Mouse (Mus musculus) liver, embryonic 13.5 days (tissue): ENCODE results near the gene Sds. TPM values are rescaled to one million over a fixed set of nuclear protein-coding genes. Genes with fewer than 3 reads are reported as not detected.
A peak's percentile ranks its signal among the peaks of the same experiment; 100 is the strongest.

Experiments
- ATAC-seq: fragments of 200-750 bp; cut with Nextera tagmentation; 2 replicates; pipeline ENCODE4 v1.8.0; 2017; ENCODE audit warnings: low read depth, mild to moderate bottlenecking, moderate number of reproducible peaks, moderate library complexity
- DNase-seq: peaks from one replicate; pipeline ENCODE4 v3.0.0; 2022
- H3K27ac ChIP-seq: fragments of 300-500 bp; sonication (generic); 2 replicates; pipeline ENCODE4 v1.5.1; 2015; ENCODE audit warnings: moderate library complexity, mild to moderate bottlenecking, inconsistent platforms
- H3K27me3 ChIP-seq: fragments of 300-500 bp; sonication (generic); 2 replicates; pipeline ENCODE4 v1.6.1; 2015; ENCODE audit warnings: mild to moderate bottlenecking, inconsistent platforms
- H3K36me3 ChIP-seq: fragments of 300-500 bp; sonication (generic); 2 replicates; pipeline ENCODE4 v1.6.1; 2015; ENCODE audit warnings: mild to moderate bottlenecking, inconsistent platforms
- H3K4me1 ChIP-seq: fragments of 300-500 bp; sonication (generic); replicated peaks from 2 replicates; pipeline ENCODE4 v1.6.1; 2015; ENCODE audit warnings: inconsistent platforms
- H3K4me2 ChIP-seq: fragments of 300-500 bp; sonication (generic); 2 replicates; pipeline ENCODE4 v1.6.1; 2015; ENCODE audit warnings: inconsistent platforms, mild to moderate bottlenecking, moderate library complexity
- H3K4me3 ChIP-seq: fragments of 300-500 bp; sonication (generic); replicated peaks from 2 replicates; pipeline ENCODE4 v1.5.1; 2015; ENCODE audit warnings: mild to moderate bottlenecking, inconsistent platforms
- H3K9ac ChIP-seq: fragments of 300-500 bp; sonication (generic); 2 replicates; pipeline ENCODE4 v1.6.1; 2015; ENCODE audit warnings: mild to moderate bottlenecking, inconsistent platforms
- H3K9me3 ChIP-seq: fragments of 300-500 bp; sonication (generic); replicated peaks from 2 replicates; pipeline ENCODE4 v1.6.1; 2016; ENCODE audit warnings: inconsistent platforms
- WGBS: fragments of 180-500 bp; shearing (Covaris S2); methylation state at CpG from one replicate; pipeline ENCODE4 v1.1.7; 2015; ENCODE audit not compliant: insufficient replicate concordance; 5-methylcytosine and 5-hydroxymethylcytosine counted together
- polyA plus RNA-seq: library from polyadenylated mRNA; unstranded; fragments of >200 nt; fragmentation: Nextera tagmentation; extraction: Ambion mirVana; gene quantifications from 2 replicates; pipeline ENCODE4 v1.2.1, GENCODE M21; 2015

Gene Sds
- polyA plus RNA-seq, 1 experiment from 2014 or later: not detected

- Histone ChIP-seq H3K27ac (no peak overlapping the region), H3K36me3 (no peaks in the 10 kb centered on the region), H3K27me3 (peaks cover 100% of the 10 kb centered on the region), H3K4me1 (peaks cover 3% of the 10 kb centered on the region), H3K4me2 (no peak overlapping the region), H3K4me3 (0 out of 2 replicates have a peak overlapping the region, but pooled peaks have one; percentile 38), H3K9ac (no peak overlapping the region), H3K9me3 (no peaks in the 10 kb centered on the region)
- under 1% methylated on average over 44 of the region's 44 CpGs for WGBS
- ATAC-seq (no peak), DNase-seq (no peak)
Observed at GRCm38 (mm10) chr5:120435006-120435681, 41.2 kb upstream of the Sds start.

- Histone ChIP-seq H3K9ac (no peak overlapping the region), H3K4me2 (peak overlapping the region; percentile 51), H3K9me3 (no peaks in the 10 kb centered on the region), H3K27me3 (peaks cover 100% of the 10 kb centered on the region), H3K27ac (no peak overlapping the region), H3K36me3 (no peaks in the 10 kb centered on the region), H3K4me3 (peak overlapping the region; percentile 38), H3K4me1 (peaks cover 6% of the 10 kb centered on the region)
- WGBS: under 1% methylated on average over 47 of the region's 47 CpGs
- DNase-seq (no peak), ATAC-seq (no peak)
Observed at GRCm38 (mm10) chr5:120435731-120436501, 40.4 kb upstream of the Sds start.

- H3K36me3 ChIP-seq: no peaks in the 10 kb centered on the region
- no peaks in the 10 kb centered on the region for H3K9me3 ChIP-seq
- H3K4me1 ChIP-seq: peaks cover 6% of the 10 kb centered on the region
- DNase-seq (no peak), ATAC-seq (no peak)
- WGBS: 1% methylated on average over 18 of the region's 18 CpGs
- H3K4me2 ChIP-seq: no peak overlapping the region
- no peak overlapping the region for H3K27ac ChIP-seq
- H3K4me3 ChIP-seq: no peak overlapping the region
- H3K9ac ChIP-seq: no peak overlapping the region
- H3K27me3 ChIP-seq: peaks cover 93% of the 10 kb centered on the region
Observed at GRCm38 (mm10) chr5:120436885-120437495, 39.3 kb upstream of the Sds start.

GRCm38 (mm10) chr5:120437539-120437938 is 38.8 kb upstream of the Sds start:
- Histone ChIP-seq H3K9me3 (no peaks in the 10 kb centered on the region), H3K36me3 (no peaks in the 10 kb centered on the region), H3K4me1 (peaks cover 6% of the 10 kb centered on the region), H3K27me3 (peaks cover 93% of the 10 kb centered on the region), H3K4me2 (no peak overlapping the region), H3K27ac (no peak overlapping the region), H3K9ac (no peak overlapping the region), H3K4me3 (no peak overlapping the region)
- WGBS: 2% methylated on average over 16 of the region's 17 CpGs
- DNase-seq (no peak), ATAC-seq (no peak)

GRCm38 (mm10) chr5:120437986-120438385 is 38.3 kb upstream of the Sds start:
- no peaks in the 10 kb centered on the region for H3K36me3 ChIP-seq
- H3K27me3 ChIP-seq: peaks cover 93% of the 10 kb centered on the region
- no peak for ATAC-seq
- no peak for DNase-seq
- H3K9me3 ChIP-seq: no peaks in the 10 kb centered on the region
- peaks cover 6% of the 10 kb centered on the region for H3K4me1 ChIP-seq
- under 1% methylated on average over 33 of the region's 33 CpGs for WGBS
- no peak overlapping the region for H3K9ac ChIP-seq
- no peak overlapping the region for H3K27ac ChIP-seq
- H3K4me2 ChIP-seq: no peak overlapping the region
- H3K4me3 ChIP-seq: no peak overlapping the region

GRCm38 (mm10) chr5:120438469-120438868 is 37.9 kb upstream of the Sds start:
- DNase-seq (no peak), ATAC-seq (no peak)
- Histone ChIP-seq H3K9me3 (no peaks in the 10 kb centered on the region), H3K27me3 (peaks cover 93% of the 10 kb centered on the region), H3K9ac (no peak overlapping the region), H3K4me1 (peaks cover 6% of the 10 kb centered on the region), H3K4me2 (no peak overlapping the region), H3K27ac (no peak overlapping the region), H3K4me3 (no peak overlapping the region), H3K36me3 (no peaks in the 10 kb centered on the region)
- WGBS: under 1% methylated on average over 13 of the region's 13 CpGs

- H3K4me2 ChIP-seq: no peak overlapping the region
- DNase-seq: no peak
- no peak overlapping the region for H3K4me3 ChIP-seq
- H3K27ac ChIP-seq: no peak overlapping the region
- peaks cover 6% of the 10 kb centered on the region for H3K4me1 ChIP-seq
- no peaks in the 10 kb centered on the region for H3K9me3 ChIP-seq
- no peaks in the 10 kb centered on the region for H3K36me3 ChIP-seq
- no peak for ATAC-seq
- H3K9ac ChIP-seq: no peak overlapping the region
- peaks cover 90% of the 10 kb centered on the region for H3K27me3 ChIP-seq
- WGBS: 2% methylated on average over 27 of the region's 27 CpGs
Observed at GRCm38 (mm10) chr5:120438991-120439710, 37.2 kb upstream of the Sds start.

- Histone ChIP-seq H3K4me2 (peak overlapping the region; percentile 38), H3K4me3 (peak overlapping the region; percentile 16), H3K9me3 (no peaks in the 10 kb centered on the region), H3K27ac (no peak overlapping the region), H3K36me3 (no peaks in the 10 kb centered on the region), H3K27me3 (peaks cover 89% of the 10 kb centered on the region), H3K4me1 (peaks cover 6% of the 10 kb centered on the region), H3K9ac (no peak overlapping the region)
- WGBS: 3% methylated on average over 61 of the region's 61 CpGs
- no peak for ATAC-seq
- DNase-seq: no peak
Observed at GRCm38 (mm10) chr5:120439887-120440670, 36.2 kb upstream of the Sds start.

GRCm38 (mm10) chr5:120440733-120441132 is 35.6 kb upstream of the Sds start:
- Histone ChIP-seq H3K27ac (no peak overlapping the region), H3K36me3 (no peaks in the 10 kb centered on the region), H3K9ac (no peak overlapping the region), H3K27me3 (peaks cover 88% of the 10 kb centered on the region), H3K4me1 (peaks cover 6% of the 10 kb centered on the region), H3K4me3 (0 out of 2 replicates have a peak overlapping the region, but pooled peaks have one; percentile 16), H3K4me2 (peak overlapping the region; percentile 38; the same call in 1 of the 2 replicates), H3K9me3 (no peaks in the 10 kb centered on the region)
- ATAC-seq (no peak), DNase-seq (peak; percentile 58)
- WGBS: 4% methylated on average over 14 of the region's 14 CpGs

GRCm38 (mm10) chr5:120447305-120447704 is 29.0 kb upstream of the Sds start:
- Histone ChIP-seq H3K4me2 (no peak overlapping the region), H3K27ac (no peak overlapping the region), H3K4me1 (no peaks in the 10 kb centered on the region), H3K4me3 (no peak overlapping the region), H3K9me3 (no peaks in the 10 kb centered on the region), H3K36me3 (no peaks in the 10 kb centered on the region), H3K27me3 (peaks cover 54% of the 10 kb centered on the region), H3K9ac (no peak overlapping the region)
- 31% methylated on average over 13 of the region's 13 CpGs for WGBS
- ATAC-seq: no peak
- no peak for DNase-seq
